Mouse (Mus musculus): Measurements from ENCODE around the gene Cpm. TPM values are rescaled to one million over a fixed set of nuclear protein-coding genes. Genes with fewer than 3 reads are reported as not detected.

The Cpm gene
- polyA plus RNA-seq, 1 experiment, result 0.07 TPM

DNA sequence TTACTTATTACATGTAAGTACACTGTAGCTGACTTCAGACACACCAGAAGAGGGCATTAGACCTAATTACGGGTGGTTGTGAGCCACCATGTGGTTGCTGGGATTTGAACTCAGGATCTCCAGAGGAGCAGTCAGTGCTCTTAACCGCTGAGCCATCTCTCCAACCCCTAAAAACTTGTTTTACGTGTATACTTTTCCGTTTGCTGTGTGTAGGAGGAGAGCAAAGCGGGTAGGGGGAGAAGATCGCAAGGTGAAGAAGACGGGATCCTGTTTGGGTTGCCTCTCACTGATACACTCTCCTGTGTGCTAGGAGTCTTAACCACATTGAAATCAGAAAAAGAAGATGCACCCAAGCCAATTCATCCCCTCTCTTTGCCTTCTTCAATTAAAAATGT is 24.5 kb downstream of the Cpm start:
- Histone ChIP-seq H3ac (ENCODE audit: control insufficient read depth, insufficient read length) (no peak overlapping the region), H3K79me2 (ENCODE audit: control insufficient read depth, insufficient read depth) (no peaks in the 10 kb centered on the region), H3K4me3 (no peak overlapping the region), H3K36me3 (ENCODE audit: control insufficient read depth, insufficient read depth) (no peaks in the 10 kb centered on the region), H3K27me3 (ENCODE audit: control insufficient read depth, insufficient read depth, insufficient read length) (no peaks in the 10 kb centered on the region), H3K4me2 (ENCODE audit: low read depth) (no peak overlapping the region)
- TF ChIP-seq USF1 (IDR thresholded peaks at IDR 0.05; ENCODE audit: low read depth) (no peak), SRF (IDR thresholded peaks at IDR 0.05; ENCODE audit: control insufficient read depth, insufficient read length, low read depth) (no peak), CEBPB (IDR thresholded peaks at IDR 0.05; ENCODE audit: insufficient read depth, poor library complexity, severe bottlenecking) (no peak), MAX (IDR thresholded peaks at IDR 0.05; ENCODE audit: low read depth) (no peak), POLR2A (IDR thresholded peaks at IDR 0.05; ENCODE audit: insufficient read length, low read depth) (no peak), REST (IDR thresholded peaks at IDR 0.05; ENCODE audit: insufficient read depth, insufficient read length) (no peak), TCF3 (IDR thresholded peaks at IDR 0.05; ENCODE audit: insufficient read length, low read depth) (no peak), MYOG (IDR thresholded peaks at IDR 0.05; ENCODE audit: control insufficient read depth in 1 of 3, insufficient read depth in 1 of 3, insufficient read length in 2 of 3, low read depth in 2 of 3) (no peak), TCF12 (IDR thresholded peaks at IDR 0.05; ENCODE audit: insufficient read depth, poor library complexity, severe bottlenecking) (no peak), POLR2AphosphoS2 (IDR thresholded peaks at IDR 0.05; ENCODE audit: insufficient read length, low read depth) (no peak), MYOD1 (IDR thresholded peaks at IDR 0.05; ENCODE audit: control insufficient read depth in 1 of 3, insufficient read length in 2 of 3, low read depth in 2 of 3) (no peak), E2F4 (IDR thresholded peaks at IDR 0.05; ENCODE audit: insufficient read depth) (no peak)

DNA sequence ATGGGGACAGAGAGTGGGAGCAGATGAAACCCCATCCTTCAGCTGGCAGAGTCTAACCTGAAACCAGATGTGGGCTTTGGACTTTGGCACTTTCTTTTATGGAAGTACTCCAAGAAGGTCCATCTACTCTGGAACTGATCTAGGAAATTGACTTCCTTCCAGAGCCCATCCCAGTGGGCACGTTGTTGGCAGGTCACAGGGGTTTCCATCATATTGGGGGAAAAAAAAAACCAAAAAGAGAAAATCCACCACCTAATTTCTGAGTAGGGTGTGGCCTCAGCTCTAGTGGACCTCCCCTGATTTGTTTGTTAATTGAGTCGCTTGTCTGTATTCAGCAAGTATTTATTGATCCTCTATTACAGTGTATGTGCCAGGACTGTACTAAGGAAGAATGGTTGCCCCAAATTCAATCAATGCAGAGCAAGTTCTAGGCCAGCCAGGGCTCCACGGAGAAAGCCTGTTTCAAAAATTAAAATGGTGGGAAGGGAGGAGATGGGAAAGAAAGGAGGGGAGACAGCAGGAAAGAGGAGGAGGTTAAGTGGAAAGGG is 25.4 kb downstream of the Cpm start:
- TF ChIP-seq USF1 (IDR thresholded peaks at IDR 0.05; ENCODE audit: low read depth), result no peak
- no peak for TF ChIP-seq TCF12 (IDR thresholded peaks at IDR 0.05; ENCODE audit: insufficient read depth, poor library complexity, severe bottlenecking)
- TF ChIP-seq E2F4 (IDR thresholded peaks at IDR 0.05; ENCODE audit: insufficient read depth), result no peak
- TF ChIP-seq CEBPB (IDR thresholded peaks at IDR 0.05; ENCODE audit: insufficient read depth, poor library complexity, severe bottlenecking), result no peak
- no peak for TF ChIP-seq SRF (IDR thresholded peaks at IDR 0.05; ENCODE audit: control insufficient read depth, insufficient read length, low read depth)
- H3K4me2 ChIP-seq (ENCODE audit: low read depth), result no peak overlapping the region
- H3K79me2 ChIP-seq (ENCODE audit: control insufficient read depth, insufficient read depth), result no peaks in the 10 kb centered on the region
- H3ac ChIP-seq (ENCODE audit: control insufficient read depth, insufficient read length), result no peak overlapping the region
- no peaks in the 10 kb centered on the region for H3K27me3 ChIP-seq (ENCODE audit: control insufficient read depth, insufficient read depth, insufficient read length)
- no peak overlapping the region for H3K4me3 ChIP-seq
- no peaks in the 10 kb centered on the region for H3K36me3 ChIP-seq (ENCODE audit: control insufficient read depth, insufficient read depth)

DNA sequence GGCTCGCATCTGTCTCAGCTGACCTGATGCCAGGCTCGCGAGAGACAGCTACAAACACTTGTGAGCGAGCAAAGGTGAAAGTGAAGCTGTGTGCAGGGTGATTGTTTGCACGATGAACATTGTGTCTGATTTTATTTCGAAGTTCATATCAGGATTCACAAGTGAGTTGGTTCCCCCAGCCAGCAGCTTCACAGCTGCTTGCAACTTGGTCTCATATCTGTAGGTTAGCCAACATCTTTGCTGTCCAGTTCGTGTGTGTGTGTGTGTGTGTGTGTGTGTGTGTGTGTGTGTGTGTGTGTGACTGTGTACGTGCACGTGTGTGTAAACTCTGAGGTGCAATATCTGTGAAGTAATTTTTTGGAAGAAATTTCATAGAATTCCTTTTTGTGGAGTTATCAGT is 26.2 kb downstream of the Cpm start:
- TF ChIP-seq USF1 (IDR thresholded peaks at IDR 0.05; ENCODE audit: low read depth) (no peak), TCF3 (IDR thresholded peaks at IDR 0.05; ENCODE audit: insufficient read length, low read depth) (no peak), E2F4 (IDR thresholded peaks at IDR 0.05; ENCODE audit: insufficient read depth) (no peak), SRF (IDR thresholded peaks at IDR 0.05; ENCODE audit: control insufficient read depth, insufficient read length, low read depth) (no peak), MYOD1 (IDR thresholded peaks at IDR 0.05; ENCODE audit: control insufficient read depth in 1 of 3, insufficient read length in 2 of 3, low read depth in 2 of 3) (no peak)
- Histone ChIP-seq H3K27me3 (ENCODE audit: control insufficient read depth, insufficient read depth, insufficient read length) (no peaks in the 10 kb centered on the region), H3K4me3 (no peak overlapping the region), H3K4me2 (ENCODE audit: low read depth) (no peak overlapping the region), H3ac (ENCODE audit: control insufficient read depth, insufficient read length) (no peak overlapping the region), H3K79me2 (ENCODE audit: control insufficient read depth, insufficient read depth) (no peaks in the 10 kb centered on the region), H3K36me3 (ENCODE audit: control insufficient read depth, insufficient read depth) (no peaks in the 10 kb centered on the region)

DNA sequence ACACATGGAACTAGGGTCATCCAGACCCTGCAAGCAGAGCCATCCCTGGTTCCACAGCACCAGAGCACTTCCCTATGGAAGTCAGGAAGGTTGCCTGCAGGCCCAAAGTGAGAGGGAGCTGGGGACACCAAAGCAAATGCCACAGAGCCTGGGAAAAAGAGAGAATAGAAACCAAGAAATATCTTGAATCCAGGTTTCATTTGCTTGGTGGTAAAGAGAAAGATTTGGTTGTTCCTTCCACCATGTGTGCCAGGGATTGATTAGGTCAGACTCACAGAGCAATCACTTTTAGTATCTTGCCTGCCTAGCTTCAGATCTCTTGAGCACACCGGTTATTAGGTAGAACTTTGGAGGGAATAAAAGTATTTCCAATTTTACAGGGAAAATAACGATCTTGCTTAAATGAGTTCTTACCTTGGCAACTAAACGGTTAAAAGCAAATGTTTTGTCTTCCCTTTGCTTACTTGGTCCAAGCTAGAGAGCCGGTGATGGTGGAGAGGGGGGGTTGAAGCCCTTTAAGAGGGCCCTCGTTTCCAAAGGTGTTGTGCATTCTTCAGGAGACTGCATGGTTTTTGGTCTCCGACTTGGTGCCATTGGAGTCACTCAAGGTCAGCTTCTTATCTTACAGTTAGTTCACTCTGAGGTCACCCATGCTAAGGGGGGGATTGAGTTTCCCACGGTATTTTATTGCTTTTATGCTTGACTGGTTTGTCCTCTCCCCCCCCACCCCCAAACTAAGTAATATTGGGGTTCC is 26.8 kb downstream of the Cpm start:
- no peaks in the 10 kb centered on the region for H3K36me3 ChIP-seq (ENCODE audit: control insufficient read depth, insufficient read depth)
- TF ChIP-seq USF1 (IDR thresholded peaks at IDR 0.05; ENCODE audit: low read depth) (no peak), SRF (IDR thresholded peaks at IDR 0.05; ENCODE audit: control insufficient read depth, insufficient read length, low read depth) (no peak), TCF3 (IDR thresholded peaks at IDR 0.05; ENCODE audit: insufficient read length, low read depth) (no peak), POLR2AphosphoS2 (IDR thresholded peaks at IDR 0.05; ENCODE audit: insufficient read length, low read depth) (no peak), E2F4 (IDR thresholded peaks at IDR 0.05; ENCODE audit: insufficient read depth) (no peak), POLR2A (IDR thresholded peaks at IDR 0.05; ENCODE audit: insufficient read length, low read depth) (no peak), MYOG (IDR thresholded peaks at IDR 0.05; ENCODE audit: control insufficient read depth in 1 of 3, insufficient read depth in 1 of 3, insufficient read length in 2 of 3, low read depth in 2 of 3) (no peak), MAX (IDR thresholded peaks at IDR 0.05; ENCODE audit: low read depth) (no peak), CEBPB (IDR thresholded peaks at IDR 0.05; ENCODE audit: insufficient read depth, poor library complexity, severe bottlenecking) (no peak), MYOD1 (IDR thresholded peaks at IDR 0.05; ENCODE audit: control insufficient read depth in 1 of 3, insufficient read length in 2 of 3, low read depth in 2 of 3) (no peak), TCF12 (IDR thresholded peaks at IDR 0.05; ENCODE audit: insufficient read depth, poor library complexity, severe bottlenecking) (no peak), REST (IDR thresholded peaks at IDR 0.05; ENCODE audit: insufficient read depth, insufficient read length) (no peak)

DNA sequence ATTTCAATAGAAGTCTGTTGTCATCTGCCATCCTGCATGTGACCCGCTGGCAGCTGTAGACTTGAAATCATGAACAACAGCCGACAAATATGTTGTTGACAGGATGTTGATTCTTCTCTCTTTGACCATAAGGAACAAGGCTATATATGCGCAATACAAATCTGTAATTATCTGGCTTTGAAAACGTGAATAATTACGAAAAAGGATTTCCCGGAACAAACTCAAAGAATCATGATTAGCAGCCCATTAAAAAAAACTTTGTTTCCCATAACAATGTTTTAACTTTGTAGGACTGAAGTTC is 27.3 kb downstream of the Cpm start:
- no peak for TF ChIP-seq MYOD1 (IDR thresholded peaks at IDR 0.05; ENCODE audit: control insufficient read depth in 1 of 3, insufficient read length in 2 of 3, low read depth in 2 of 3)
- TF ChIP-seq TCF12 (IDR thresholded peaks at IDR 0.05; ENCODE audit: insufficient read depth, poor library complexity, severe bottlenecking), result no peak
- TF ChIP-seq CEBPB (IDR thresholded peaks at IDR 0.05; ENCODE audit: insufficient read depth, poor library complexity, severe bottlenecking), result no peak
- no peak for TF ChIP-seq E2F4 (IDR thresholded peaks at IDR 0.05; ENCODE audit: insufficient read depth)
- TF ChIP-seq POLR2A (IDR thresholded peaks at IDR 0.05; ENCODE audit: insufficient read length, low read depth), result no peak
- TF ChIP-seq POLR2AphosphoS2 (IDR thresholded peaks at IDR 0.05; ENCODE audit: insufficient read length, low read depth), result no peak
- no peak for TF ChIP-seq TCF3 (IDR thresholded peaks at IDR 0.05; ENCODE audit: insufficient read length, low read depth)
- no peak overlapping the region for H3K4me2 ChIP-seq (ENCODE audit: low read depth)
- no peaks in the 10 kb centered on the region for H3K79me2 ChIP-seq (ENCODE audit: control insufficient read depth, insufficient read depth)
- H3K36me3 ChIP-seq (ENCODE audit: control insufficient read depth, insufficient read depth), result no peaks in the 10 kb centered on the region
- no peaks in the 10 kb centered on the region for H3K27me3 ChIP-seq (ENCODE audit: control insufficient read depth, insufficient read depth, insufficient read length)
- H3K4me3 ChIP-seq, result no peak overlapping the region
- no peak overlapping the region for H3ac ChIP-seq (ENCODE audit: control insufficient read depth, insufficient read length)

More for the DNA sequence above, 26.8 kb downstream of the Cpm start:
- H3ac ChIP-seq (ENCODE audit: control insufficient read depth, insufficient read length), result no peak overlapping the region
- no peaks in the 10 kb centered on the region for H3K27me3 ChIP-seq (ENCODE audit: control insufficient read depth, insufficient read depth, insufficient read length)
- H3K4me2 ChIP-seq (ENCODE audit: low read depth), result no peak overlapping the region
- no peaks in the 10 kb centered on the region for H3K79me2 ChIP-seq (ENCODE audit: control insufficient read depth, insufficient read depth)
- no peak overlapping the region for H3K4me3 ChIP-seq
